Mouse (Mus musculus): ENCODE data around the gene Arhgef11. TPM values are rescaled to one million over a fixed set of nuclear protein-coding genes. Genes with fewer than 3 reads are reported as not detected.

The Arhgef11 gene
- polyA plus RNA-seq, 1 experiment from 2014 or later: 27.0 TPM

GRCm38 (mm10) chr3:87624899-87625298 lies 7.5 kb downstream of the Arhgef11 start:
- Histone ChIP-seq H3K4me2 (replicated peaks) (no peak overlapping the region), H3K27me3 (no peaks in the 10 kb centered on the region), H3K4me3 (replicated peaks) (no peak overlapping the region), H3K9ac (replicated peaks) (no peak overlapping the region), H3K36me3 (no peaks in the 10 kb centered on the region), H3K4me1 (replicated peaks) (peaks cover 39% of the 10 kb centered on the region), H3K9me3 (no peaks in the 10 kb centered on the region), H3K27ac (no peak overlapping the region; the same call in 1 of the 2 replicates)
- 96% methylated on average over 4 of the region's 4 CpGs for WGBS
- no peak for ATAC-seq

- no peak overlapping the region for H3K4me3 ChIP-seq (replicated peaks)
- H3K9me3 ChIP-seq: no peaks in the 10 kb centered on the region
- no peaks in the 10 kb centered on the region for H3K36me3 ChIP-seq
- H3K4me1 ChIP-seq (replicated peaks): peaks cover 10% of the 10 kb centered on the region; the same call in 1 of the 2 replicates
- no peak overlapping the region for H3K4me2 ChIP-seq (replicated peaks)
- H3K27me3 ChIP-seq: no peaks in the 10 kb centered on the region
- H3K9ac ChIP-seq (replicated peaks): 0 out of 2 replicates have a peak overlapping the region, but pooled peaks have one; percentile 23
- 91% methylated on average over 9 of the region's 9 CpGs for WGBS
- ATAC-seq: no peak
- H3K27ac ChIP-seq: no peak overlapping the region
These were observed 13.5 kb downstream of the Arhgef11 start for GRCm38 (mm10) chr3:87630899-87631298.

- Histone ChIP-seq H3K9me3 (no peaks in the 10 kb centered on the region), H3K36me3 (no peaks in the 10 kb centered on the region), H3K9ac (replicated peaks) (no peak overlapping the region), H3K27ac (no peak overlapping the region), H3K27me3 (no peaks in the 10 kb centered on the region), H3K4me3 (replicated peaks) (no peak overlapping the region), H3K4me1 (replicated peaks) (peaks cover 14% of the 10 kb centered on the region), H3K4me2 (replicated peaks) (no peak overlapping the region)
- no peak for ATAC-seq
- WGBS: 77% methylated on average over 4 of the region's 4 CpGs
These were observed 14.0 kb downstream of the Arhgef11 start for GRCm38 (mm10) chr3:87631408-87631807.

- Histone ChIP-seq H3K27ac (no peak overlapping the region), H3K36me3 (0 out of 2 replicates have a peak, but pooled peaks cover 6% of the 10 kb centered on the region)
These were observed 18.2 kb downstream of the Arhgef11 start for GRCm38 (mm10) chr3:87635514-87635913.

GRCm38 (mm10) chr3:87643453-87643852 lies 26.1 kb downstream of the Arhgef11 start:
- Histone ChIP-seq H3K4me3 (replicated peaks) (no peak overlapping the region), H3K4me2 (replicated peaks) (no peak overlapping the region), H3K36me3 (peaks cover 11% of the 10 kb centered on the region; the same call in 1 of the 2 replicates), H3K27me3 (no peaks in the 10 kb centered on the region), H3K9ac (replicated peaks) (no peak overlapping the region), H3K9me3 (0 out of 2 replicates have a peak, but pooled peaks cover 2% of the 10 kb centered on the region), H3K4me1 (replicated peaks) (peaks cover 12% of the 10 kb centered on the region), H3K27ac (no peak overlapping the region)
- no peak for ATAC-seq
- 79% methylated on average over 1 of the region's 1 CpGs for WGBS

More at GRCm38 (mm10) chr3:87635514-87635913, 18.2 kb downstream of the Arhgef11 start:
- Histone ChIP-seq H3K27me3 (no peaks in the 10 kb centered on the region), H3K4me2 (replicated peaks) (no peak overlapping the region), H3K4me3 (replicated peaks) (no peak overlapping the region), H3K4me1 (replicated peaks) (peaks cover 15% of the 10 kb centered on the region), H3K9me3 (no peaks in the 10 kb centered on the region), H3K9ac (replicated peaks) (no peak overlapping the region)
- no peak for ATAC-seq
- WGBS: 61% methylated on average over 4 of the region's 4 CpGs

DNA sequence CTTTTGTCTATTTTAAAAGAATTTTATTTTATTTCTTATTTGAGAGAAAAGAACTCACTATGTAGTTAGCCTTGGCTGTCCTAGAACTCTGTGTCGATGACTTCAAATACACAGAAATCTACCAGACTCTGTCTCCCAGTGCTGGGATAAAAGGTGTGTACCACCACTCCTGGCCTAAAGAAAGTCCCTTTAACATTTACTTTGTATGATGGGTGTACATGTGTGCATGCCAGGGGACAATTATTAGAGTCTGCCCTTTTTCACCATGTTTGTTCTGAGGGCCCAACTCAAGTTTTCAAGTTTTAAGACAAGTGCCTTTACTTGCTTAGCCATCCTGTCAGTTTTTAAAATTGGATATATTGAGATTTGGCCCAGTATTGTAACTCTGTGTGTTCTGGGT lies 28.8 kb downstream of the Arhgef11 start:
- H3K4me1 ChIP-seq (replicated peaks): peaks cover 12% of the 10 kb centered on the region
- no peak overlapping the region for H3K4me3 ChIP-seq (replicated peaks)
- no peaks in the 10 kb centered on the region for H3K9me3 ChIP-seq
- no peak overlapping the region for H3K4me2 ChIP-seq (replicated peaks)
- H3K27me3 ChIP-seq: no peaks in the 10 kb centered on the region
- WGBS: 100% methylated on average over 1 of the region's 1 CpGs
- ATAC-seq: no peak
- no peak overlapping the region for H3K9ac ChIP-seq (replicated peaks)
- no peak overlapping the region for H3K27ac ChIP-seq
- H3K36me3 ChIP-seq: no peaks in the 10 kb centered on the region

DNA sequence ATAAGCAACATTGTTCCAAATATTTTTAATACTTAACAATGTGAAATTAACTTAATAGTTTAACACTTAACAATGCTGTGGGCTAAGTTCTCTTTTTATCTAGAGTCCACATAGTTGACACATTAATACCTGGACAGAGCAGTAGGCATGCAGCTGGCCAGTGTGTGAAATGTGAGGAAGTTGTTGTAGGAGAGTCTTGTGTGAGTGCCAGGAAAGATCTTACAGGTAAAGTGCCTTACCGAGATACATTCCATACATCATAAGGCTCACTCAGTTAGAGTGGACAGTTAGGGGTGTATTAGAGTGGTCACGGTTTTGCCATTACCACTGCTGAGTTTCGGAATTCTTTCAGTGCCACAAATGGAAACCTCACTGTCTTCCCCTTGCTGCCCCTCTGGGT lies 31.7 kb downstream of the Arhgef11 start:
- no peaks in the 10 kb centered on the region for H3K36me3 ChIP-seq
- WGBS: 92% methylated on average over 3 of the region's 3 CpGs
- no peak overlapping the region for H3K4me2 ChIP-seq (replicated peaks)
- H3K9ac ChIP-seq (replicated peaks): no peak overlapping the region
- H3K4me1 ChIP-seq (replicated peaks): peaks cover under 1% of the 10 kb centered on the region; the same call in 1 of the 2 replicates
- no peaks in the 10 kb centered on the region for H3K9me3 ChIP-seq
- no peak overlapping the region for H3K27ac ChIP-seq
- no peak overlapping the region for H3K4me3 ChIP-seq (replicated peaks)
- H3K27me3 ChIP-seq: no peaks in the 10 kb centered on the region
- no peak for ATAC-seq

DNA sequence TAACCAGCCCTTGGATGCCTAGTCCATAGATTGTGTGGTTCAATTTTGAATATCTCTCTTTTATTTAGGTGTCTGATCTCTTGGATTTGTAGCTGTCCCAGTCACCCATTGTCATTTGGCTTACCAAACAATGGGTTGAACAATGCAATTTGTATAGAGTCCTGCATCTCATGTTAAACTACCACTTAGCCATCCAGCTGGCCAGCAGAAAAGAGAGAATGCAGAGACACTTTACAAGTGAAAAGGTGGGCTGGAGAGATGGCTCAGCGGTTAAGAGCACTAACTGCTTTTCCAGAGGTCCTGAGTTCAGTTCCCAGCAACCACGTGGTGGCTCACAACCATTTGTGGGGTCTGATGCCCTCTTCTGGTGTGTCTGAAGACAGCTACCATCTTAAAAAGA lies 41.0 kb downstream of the Arhgef11 start:
- no peak for ATAC-seq
- 73% methylated on average over 2 of the region's 2 CpGs for WGBS

GRCm38 (mm10) chr3:87659692-87660429 lies 42.5 kb downstream of the Arhgef11 start:
- Histone ChIP-seq H3K9me3 (no peaks in the 10 kb centered on the region), H3K9ac (replicated peaks) (no peak overlapping the region), H3K27me3 (no peaks in the 10 kb centered on the region), H3K4me3 (replicated peaks) (no peak overlapping the region), H3K36me3 (no peaks in the 10 kb centered on the region), H3K27ac (no peak overlapping the region), H3K4me2 (replicated peaks) (no peak overlapping the region), H3K4me1 (replicated peaks) (peaks cover 23% of the 10 kb centered on the region)
- 96% methylated on average over 9 of the region's 9 CpGs for WGBS
- ATAC-seq: no peak

More for the DNA sequence above, 41.0 kb downstream of the Arhgef11 start:
- no peak overlapping the region for H3K4me2 ChIP-seq (replicated peaks)
- no peaks in the 10 kb centered on the region for H3K27me3 ChIP-seq
- H3K9ac ChIP-seq (replicated peaks): no peak overlapping the region
- H3K36me3 ChIP-seq: no peaks in the 10 kb centered on the region
- no peaks in the 10 kb centered on the region for H3K9me3 ChIP-seq
- H3K27ac ChIP-seq: no peak overlapping the region
- H3K4me3 ChIP-seq (replicated peaks): no peak overlapping the region
- peaks cover 18% of the 10 kb centered on the region for H3K4me1 ChIP-seq (replicated peaks)

- 83% methylated on average over 4 of the region's 4 CpGs for WGBS
- Histone ChIP-seq H3K4me1 (replicated peaks) (peaks cover 19% of the 10 kb centered on the region), H3K9me3 (no peaks in the 10 kb centered on the region), H3K4me3 (replicated peaks) (no peak overlapping the region), H3K36me3 (no peaks in the 10 kb centered on the region), H3K4me2 (replicated peaks) (no peak overlapping the region), H3K27me3 (no peaks in the 10 kb centered on the region), H3K9ac (replicated peaks) (no peak overlapping the region), H3K27ac (no peak overlapping the region)
- ATAC-seq: no peak
These were observed 43.1 kb downstream of the Arhgef11 start for GRCm38 (mm10) chr3:87660479-87660878.

DNA sequence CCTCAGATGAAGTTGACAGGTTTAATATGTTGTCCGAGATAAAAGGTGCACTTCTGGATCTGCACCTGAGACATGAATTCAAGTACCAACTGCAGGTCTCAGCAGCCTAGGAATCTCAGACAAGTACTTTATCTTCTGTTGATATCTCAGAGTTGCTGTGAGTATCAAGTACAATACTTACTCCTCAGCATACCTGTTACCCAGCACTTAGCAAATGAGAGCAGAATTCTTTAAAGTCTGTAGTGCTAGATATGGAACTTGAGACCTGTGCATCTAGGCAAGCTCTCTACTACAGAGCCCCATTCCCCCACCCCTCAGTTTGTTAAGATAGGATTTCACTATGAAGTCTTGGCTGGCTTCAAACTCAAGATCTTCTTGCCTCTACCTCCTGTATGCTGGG lies 43.9 kb downstream of the Arhgef11 start:
- H3K27ac ChIP-seq: no peak overlapping the region
- H3K4me2 ChIP-seq (replicated peaks): no peak overlapping the region
- H3K4me3 ChIP-seq (replicated peaks): no peak overlapping the region
- no peak for ATAC-seq
- WGBS: 96% methylated on average over 1 of the region's 1 CpGs
- peaks cover 3% of the 10 kb centered on the region; the same call in 1 of the 2 replicates for H3K9me3 ChIP-seq
- H3K4me1 ChIP-seq (replicated peaks): peaks cover 19% of the 10 kb centered on the region
- no peak overlapping the region for H3K9ac ChIP-seq (replicated peaks)
- no peaks in the 10 kb centered on the region for H3K36me3 ChIP-seq
- no peaks in the 10 kb centered on the region for H3K27me3 ChIP-seq

DNA sequence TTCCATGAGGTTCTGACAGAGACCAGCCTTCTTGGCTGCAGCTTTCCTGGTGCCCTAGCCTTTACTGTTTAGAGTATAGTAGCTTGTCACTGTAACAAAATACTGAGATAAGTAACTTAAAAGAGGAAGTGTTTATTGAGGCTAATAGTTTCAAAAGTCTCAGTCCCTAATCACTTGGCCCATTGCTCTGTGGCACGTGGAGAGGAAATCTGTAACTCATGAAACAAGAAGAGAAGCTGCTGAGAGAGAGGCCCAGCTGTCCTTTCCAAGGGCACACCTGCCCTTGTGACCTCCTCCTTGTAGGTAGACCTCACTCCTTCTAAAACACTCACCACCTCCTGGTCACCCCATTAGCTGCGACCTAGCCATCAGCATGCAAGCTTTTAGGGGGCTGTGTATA lies 101.2 kb downstream of the Arhgef11 start:
- 86% methylated on average over 2 of the region's 2 CpGs for WGBS
- no peak for ATAC-seq
- no peak overlapping the region for H3K4me2 ChIP-seq (replicated peaks)
- H3K36me3 ChIP-seq: peaks cover 95% of the 10 kb centered on the region
- no peaks in the 10 kb centered on the region for H3K9me3 ChIP-seq
- H3K9ac ChIP-seq (replicated peaks): no peak overlapping the region
- H3K4me3 ChIP-seq (replicated peaks): no peak overlapping the region
- H3K4me1 ChIP-seq (replicated peaks): no peaks in the 10 kb centered on the region
- H3K27me3 ChIP-seq: no peaks in the 10 kb centered on the region
- no peak overlapping the region for H3K27ac ChIP-seq

Measured in midbrain, embryonic 13.5 days (tissue).